In the genomic region with DNA sequence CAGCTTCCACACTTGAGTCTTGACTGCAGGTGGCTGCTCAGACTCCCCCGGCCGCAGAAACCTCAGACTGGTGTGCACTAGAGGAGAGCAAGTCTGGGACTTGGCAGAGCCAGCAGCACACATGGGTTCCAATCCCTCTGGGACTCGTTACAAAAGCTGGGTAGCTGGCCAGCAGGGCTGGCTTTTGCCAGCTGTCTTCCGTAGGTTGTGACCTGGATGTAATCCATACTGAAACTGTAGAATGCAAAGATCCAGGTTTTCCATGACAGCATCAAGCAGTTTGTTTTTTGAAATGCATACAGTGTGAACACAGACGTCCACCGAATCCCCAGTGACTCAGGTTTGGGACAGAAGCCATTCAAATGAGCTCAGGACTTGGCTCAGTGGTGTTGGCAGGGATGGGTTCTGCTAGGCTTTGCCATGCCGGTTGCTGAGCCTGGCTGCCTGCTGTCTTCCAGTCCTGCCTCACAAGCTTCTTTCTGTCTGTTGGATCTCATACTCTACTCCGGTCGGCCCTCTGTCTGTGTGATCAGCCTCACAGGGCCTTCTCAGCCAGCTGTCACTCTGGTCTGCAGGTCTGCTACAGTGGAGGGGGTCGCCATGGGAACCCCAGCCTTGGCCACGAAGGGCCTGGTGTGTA, we compare ENCODE assay signal across 9 mouse cellular contexts.
A peak's percentile ranks its signal among the peaks of the same experiment; 100 is the strongest.
DNase-seq lines count a peak whose midpoint lies in the region; ATAC-seq lines count a peak whose summit lies in the region.
"Had no signal": no experiment of that assay in that cellular context is flagged by ENCODE, and none has a peak within 500 bp of the region (broad histone marks: within the 10 kb centered on the region; RNA-seq: fewer than 3 reads in every experiment).

No protein-coding gene starts in this region.

- peak; percentile 33; the same call in 1 of the 2 replicates for ATAC-seq in kidney, embryonic 15.5 days (replicated peaks; ENCODE audit: low FRiP score)
- no peak for ATAC-seq in embryonic facial prominence, embryonic 12.5 days (ENCODE audit: insufficient number of reproducible peaks, insufficient read depth, low FRiP score, low TSS enrichment)
- ATAC-seq in midbrain, embryonic 15.5 days (replicated peaks) = peak; percentile 67

- H3K4me1 ChIP-seq in kidney, embryonic 15.5 days = peaks cover 55% of the 10 kb centered on the region
- peaks cover 46% of the 10 kb centered on the region for H3K4me1 ChIP-seq in embryonic facial prominence, embryonic 12.5 days
- peaks cover 36% of the 10 kb centered on the region for H3K4me1 ChIP-seq in midbrain, embryonic 15.5 days

- no peaks in the 10 kb centered on the region for H3K9me3 ChIP-seq in kidney, embryonic 15.5 days (replicated peaks)
- H3K9me3 ChIP-seq in embryonic facial prominence, embryonic 12.5 days = no peaks in the 10 kb centered on the region
- H3K9me3 ChIP-seq in midbrain, embryonic 15.5 days = no peaks in the 10 kb centered on the region

- H3K36me3 ChIP-seq in kidney, embryonic 15.5 days = peaks cover 61% of the 10 kb centered on the region
- H3K36me3 ChIP-seq in embryonic facial prominence, embryonic 12.5 days = no peaks in the 10 kb centered on the region
- H3K36me3 ChIP-seq in midbrain, embryonic 15.5 days (replicated peaks) = no peaks in the 10 kb centered on the region

- H3K9ac ChIP-seq in kidney, embryonic 15.5 days = no peak overlapping the region
- H3K9ac ChIP-seq in embryonic facial prominence, embryonic 12.5 days = no peak overlapping the region
- H3K9ac ChIP-seq in midbrain, embryonic 15.5 days = no peak overlapping the region

- H3K4me3 ChIP-seq in kidney, embryonic 15.5 days (replicated peaks) = no peak overlapping the region
- no peak overlapping the region for H3K4me3 ChIP-seq in embryonic facial prominence, embryonic 12.5 days
- no peak overlapping the region for H3K4me3 ChIP-seq in midbrain, embryonic 15.5 days
- H3K4me3 ChIP-seq: erythroblast, embryonic 14.5 days had no signal

- DNase-seq in kidney, postnatal 36 days = no peak
- DNase-seq in heart, adult 8-10 months (ENCODE audit: low spot score) = peak; percentile 53
- peak; percentile 43 to 46 for DNase-seq in layer of hippocampus, postnatal 25 days (ENCODE audit: extremely low spot score in 1 of 2, low spot score in 1 of 2)
- DNase-seq in spleen, postnatal 4 days (ENCODE audit: low spot score in 2 of 2) = no peak
- no peak for DNase-seq in ovary, postnatal 10 days (ENCODE audit: low spot score)

- H3K27me3 ChIP-seq in kidney, embryonic 15.5 days = no peaks in the 10 kb centered on the region
- H3K27me3 ChIP-seq in embryonic facial prominence, embryonic 12.5 days = peaks cover 5% of the 10 kb centered on the region; the same call in 1 of the 2 replicates
- no peaks in the 10 kb centered on the region for H3K27me3 ChIP-seq in midbrain, embryonic 15.5 days (replicated peaks)

- no peak overlapping the region for H3K4me2 ChIP-seq in kidney, embryonic 15.5 days
- H3K4me2 ChIP-seq in embryonic facial prominence, embryonic 12.5 days (replicated peaks) = no peak overlapping the region
- no peak overlapping the region for H3K4me2 ChIP-seq in midbrain, embryonic 15.5 days

- H3K27ac ChIP-seq in kidney, embryonic 15.5 days = peak overlapping the region; percentile 27; the same call in 1 of the 2 replicates
- H3K27ac ChIP-seq in embryonic facial prominence, embryonic 12.5 days = peak overlapping the region; percentile 2; the same call in 1 of the 2 replicates
- H3K27ac ChIP-seq in midbrain, embryonic 15.5 days = no peak overlapping the region; the same call in 1 of the 2 replicates

- WGBS in kidney, embryonic 15.5 days = 51% methylated on average over 11 of the region's 11 CpGs
- WGBS in embryonic facial prominence, embryonic 12.5 days = 58% methylated on average over 11 of the region's 11 CpGs
- WGBS in midbrain, embryonic 15.5 days = 42% methylated on average over 11 of the region's 11 CpGs

Comparison
In these comparisons a context has a peak if more than half of its experiments do, and no peak if none do; other contexts are left out.
1. DNase-seq: peak in heart, adult 8-10 months (single experiment) and layer of hippocampus, postnatal 25 days (2 of 2); none in kidney, postnatal 36 days (0 of 2), spleen, postnatal 4 days (0 of 2) and ovary, postnatal 10 days (single experiment).